Mouse (Mus musculus): Measurements from ENCODE around the gene Agtrap.
"Not testable (repeated sequence)": the region's sequence is repeated elsewhere in the genome, so short reads cannot be mapped to it uniquely, and the experiment has no call there.

The Agtrap gene

DNA sequence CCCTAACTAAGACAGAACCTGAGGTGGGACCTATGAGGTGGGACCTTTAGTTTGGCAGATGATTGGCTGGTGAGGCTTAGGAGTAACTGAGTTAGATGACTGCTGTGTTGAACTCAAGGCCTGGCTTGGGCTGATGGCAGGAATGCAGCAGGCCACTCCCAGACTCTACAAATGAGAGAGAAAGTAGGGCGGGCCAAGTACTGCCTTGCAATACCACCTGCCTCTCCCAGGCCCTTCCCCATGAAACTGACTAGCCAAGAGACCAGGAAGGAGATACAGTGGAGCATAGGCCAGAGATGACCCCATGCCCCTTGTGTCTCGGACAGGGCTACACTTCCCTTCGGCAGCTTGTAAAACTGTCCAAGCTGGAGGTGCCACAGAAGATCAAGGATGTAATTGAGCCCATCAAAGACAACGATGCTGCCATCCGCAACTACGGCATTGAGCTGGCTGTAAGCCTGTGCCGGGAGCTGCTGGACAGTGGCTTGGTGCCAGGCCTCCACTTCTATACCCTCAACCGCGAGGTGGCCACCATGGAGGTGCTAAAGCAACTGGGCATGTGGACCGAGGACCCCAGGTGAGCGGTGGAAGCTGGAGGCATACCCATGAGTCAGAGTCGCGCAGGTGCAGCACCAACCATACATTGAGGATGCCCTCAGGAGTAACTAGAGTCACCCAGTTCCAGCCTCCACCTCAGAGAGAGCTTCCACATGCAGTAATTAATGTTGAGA, 36.6 kb downstream of the Agtrap start:
- DNase-seq (ENCODE audit: extremely low read depth, low read depth, low spot score) = no peak

DNA sequence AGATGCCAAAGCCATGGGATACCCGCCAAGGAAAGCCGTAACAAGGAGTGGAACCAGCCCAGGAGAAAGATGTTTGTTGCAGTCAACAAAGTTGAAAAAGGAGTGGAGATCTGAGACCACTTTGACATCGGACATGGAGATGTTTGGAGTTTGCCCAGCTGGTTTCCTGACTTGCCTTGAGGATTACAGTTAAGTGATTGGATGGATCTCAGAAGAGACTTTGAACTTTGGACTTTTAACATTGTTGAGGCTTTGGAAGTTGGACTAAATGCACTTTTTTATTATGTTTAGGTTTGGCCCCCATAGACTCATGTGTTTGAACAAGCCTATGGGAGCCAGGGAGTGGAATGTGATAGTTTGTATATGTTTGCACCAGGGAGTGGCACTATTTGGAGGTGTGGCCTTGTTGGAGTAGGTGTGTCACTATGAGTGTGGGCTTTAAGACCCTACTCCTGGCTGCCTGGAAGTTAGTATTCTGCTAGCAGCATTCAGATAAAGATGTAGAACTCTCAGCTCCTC, 37.4 kb downstream of the Agtrap start:
- not testable (repeated sequence) for DNase-seq (ENCODE audit: extremely low read depth, low read depth, low spot score)

DNA sequence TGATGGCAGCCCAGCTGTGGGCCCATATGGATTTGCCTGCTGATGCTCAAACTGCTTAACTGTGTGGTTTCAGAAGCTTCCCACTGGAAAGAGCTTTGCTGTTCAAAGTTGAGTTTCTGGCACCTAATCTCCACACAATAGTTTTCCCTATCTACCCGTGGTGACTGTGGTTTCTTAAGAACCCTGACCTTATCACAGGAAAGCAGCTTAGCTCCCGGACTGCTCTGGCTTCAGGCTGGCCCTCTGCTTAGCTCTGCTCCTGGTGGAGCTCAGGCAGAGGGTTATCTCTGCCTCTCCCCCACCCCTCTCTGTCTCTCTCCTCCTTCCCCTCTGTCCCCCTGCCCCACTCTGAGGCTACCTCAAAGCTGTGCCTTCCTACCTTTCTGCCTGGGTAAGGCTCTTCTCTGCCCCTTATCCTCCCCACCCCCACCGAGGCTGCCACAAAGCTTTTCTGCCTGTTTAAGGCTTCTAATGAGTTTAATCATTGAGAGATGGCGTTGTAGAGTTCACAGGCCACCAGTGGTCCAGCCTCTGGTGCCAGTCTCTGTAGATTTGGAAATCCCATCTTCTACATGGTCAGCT, 41.3 kb downstream of the Agtrap start:
- no peak for DNase-seq (ENCODE audit: extremely low read depth, low read depth, low spot score)

- no peak for DNase-seq (ENCODE audit: extremely low read depth, low read depth, low spot score)
These were observed 43.7 kb downstream of the Agtrap start for GRCm38 (mm10) chr4:148044113-148044512.

GRCm38 (mm10) chr4:148043327-148043726, 44.5 kb downstream of the Agtrap start:
- DNase-seq (ENCODE audit: extremely low read depth, low read depth, low spot score) = not testable (repeated sequence)

DNA sequence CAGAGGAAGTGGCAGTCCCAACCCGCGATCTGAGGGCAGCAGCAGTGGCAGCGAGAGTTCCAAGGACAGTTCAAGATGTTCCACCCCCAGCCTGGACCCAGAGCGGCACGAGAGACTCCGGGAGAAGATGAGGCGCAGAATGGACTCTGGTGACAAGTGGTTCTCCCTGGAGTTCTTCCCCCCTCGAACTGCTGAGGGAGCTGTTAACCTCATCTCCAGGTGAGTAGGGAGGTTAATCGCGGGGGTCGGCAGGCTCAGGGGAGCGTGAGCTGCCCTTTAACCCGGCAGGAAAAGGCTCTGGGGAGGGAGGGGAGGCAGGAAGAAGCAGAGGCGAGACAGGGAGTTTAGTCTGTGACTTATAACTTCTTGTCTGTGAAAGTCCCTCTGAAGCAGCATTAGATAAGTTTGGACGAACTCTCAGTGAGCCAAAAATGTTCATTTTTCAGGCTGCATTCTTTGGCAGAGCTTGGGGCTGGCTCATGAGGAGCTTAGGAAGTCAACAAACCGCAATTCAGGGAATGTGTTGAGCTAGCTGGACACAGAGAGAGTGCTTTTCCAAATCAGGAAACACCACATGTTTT, 46.1 kb downstream of the Agtrap start:
- no peak for DNase-seq (ENCODE audit: extremely low read depth, low read depth, low spot score)

DNA sequence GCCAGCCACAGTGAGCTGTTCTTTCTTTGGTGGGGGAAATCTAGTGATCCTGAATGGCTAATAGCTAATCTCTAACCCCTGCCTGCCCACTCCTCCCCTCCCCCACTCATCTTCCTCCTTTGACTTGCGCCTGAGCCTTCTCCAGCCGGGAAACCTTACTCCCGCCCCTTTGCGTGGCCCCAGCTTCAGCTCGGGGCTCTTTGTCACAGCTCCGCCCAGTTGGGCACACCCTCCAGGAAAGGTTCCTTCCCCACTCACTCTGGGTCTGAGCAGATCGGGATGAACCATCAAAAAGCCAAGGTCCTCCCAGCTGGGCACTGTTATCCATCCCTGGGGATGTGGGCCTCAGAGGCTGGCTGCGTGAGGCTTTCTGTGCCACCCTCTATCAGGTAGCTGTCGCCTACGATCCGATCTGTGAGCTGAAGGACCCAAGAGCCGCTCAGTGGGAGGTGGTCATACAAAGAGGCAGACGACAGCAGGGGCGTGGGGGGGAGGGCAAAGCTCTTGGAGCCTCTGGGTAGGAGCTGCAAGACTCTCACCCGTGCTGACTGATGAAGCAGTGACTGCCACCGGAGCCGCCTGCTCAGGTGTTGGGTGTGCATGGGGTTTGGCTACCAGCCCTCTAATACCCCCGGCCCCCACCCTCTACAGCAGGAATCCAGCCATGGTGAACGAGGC, 46.8 kb downstream of the Agtrap start:
- DNase-seq (ENCODE audit: extremely low read depth, low read depth, low spot score) = no peak

GRCm38 (mm10) chr4:148040029-148040830, 47.6 kb downstream of the Agtrap start:
- no peak for DNase-seq (ENCODE audit: extremely low read depth, low read depth, low spot score)

DNA sequence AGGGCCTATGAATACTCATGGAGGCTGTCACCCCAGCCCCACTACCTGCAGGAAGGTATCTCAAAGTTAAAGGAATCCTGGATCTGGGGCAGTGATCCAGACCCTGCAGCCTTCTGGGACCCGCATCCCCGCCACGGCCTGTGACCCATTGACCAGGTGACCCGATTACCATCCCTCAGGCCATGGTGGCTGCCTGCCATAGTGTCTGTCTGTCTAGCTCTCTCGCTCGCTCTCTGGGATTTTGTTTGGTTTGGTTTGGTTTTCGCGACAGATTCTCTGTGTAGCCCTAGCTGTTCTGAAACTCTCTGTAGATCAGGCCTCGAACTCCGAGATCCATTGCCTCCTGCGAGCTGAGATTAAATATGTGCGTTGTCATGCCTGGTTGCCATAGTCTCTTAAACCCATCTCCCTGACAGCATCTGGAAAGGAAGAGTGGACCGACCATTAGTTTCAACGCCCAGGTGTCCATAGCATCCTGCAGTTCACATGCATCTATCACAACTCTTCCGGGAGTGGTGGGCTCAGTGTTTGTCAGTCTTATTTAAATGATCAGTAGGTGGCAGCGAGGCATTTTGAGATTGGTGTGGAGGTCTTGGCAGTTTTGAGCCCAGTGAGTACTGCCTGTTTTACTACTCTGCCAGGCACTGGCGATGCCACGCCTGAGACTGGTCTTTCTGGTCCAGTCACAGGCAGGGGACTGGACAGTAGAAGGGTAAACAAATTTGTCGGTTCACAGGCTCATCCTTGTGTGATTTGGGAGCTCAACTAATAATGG, 48.4 kb downstream of the Agtrap start:
- DNase-seq (ENCODE audit: extremely low read depth, low read depth, low spot score) = no peak

DNA sequence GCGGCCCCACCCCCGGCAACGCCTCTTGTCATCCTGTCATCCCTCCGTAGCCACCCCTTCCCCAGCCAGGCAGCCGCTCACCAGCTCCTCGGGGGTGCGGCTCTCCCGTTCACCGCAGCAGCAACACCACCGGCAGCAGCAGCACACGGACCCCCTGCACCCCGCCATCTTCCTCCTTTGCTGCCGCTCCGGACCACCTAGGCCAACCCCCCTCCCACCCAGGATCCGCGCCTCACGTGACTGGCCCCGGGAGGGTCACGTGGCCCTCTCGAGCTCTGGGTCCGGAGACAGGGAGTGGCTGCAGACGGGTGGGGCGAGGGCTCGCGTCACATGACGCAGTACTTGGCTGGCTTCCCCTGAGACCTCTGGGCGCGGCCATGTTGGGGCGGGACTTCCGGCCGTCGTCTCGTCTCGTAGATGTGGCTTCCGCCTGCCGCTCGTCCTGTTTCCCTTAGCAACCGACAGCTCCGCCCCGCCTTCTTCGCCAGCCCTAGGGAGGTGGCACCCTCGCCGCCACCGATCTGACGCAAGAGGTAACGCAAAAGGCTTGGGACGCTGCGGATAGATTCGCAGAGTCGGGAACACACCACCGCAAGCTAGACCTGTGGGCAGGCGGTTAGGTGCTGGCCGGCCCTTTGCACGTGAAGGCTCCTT, 49.1 kb downstream of the Agtrap start, which contains the start of the genes Clcn6 and Mthfr:
Clcn6 (minus strand) TSS at position 222 of the 654 bp plus-strand sequence.
Mthfr (plus strand) TSS at position 478 of the 654 bp plus-strand sequence.
- peak; percentile 73 for DNase-seq (ENCODE audit: extremely low read depth, low read depth, low spot score)

DNA sequence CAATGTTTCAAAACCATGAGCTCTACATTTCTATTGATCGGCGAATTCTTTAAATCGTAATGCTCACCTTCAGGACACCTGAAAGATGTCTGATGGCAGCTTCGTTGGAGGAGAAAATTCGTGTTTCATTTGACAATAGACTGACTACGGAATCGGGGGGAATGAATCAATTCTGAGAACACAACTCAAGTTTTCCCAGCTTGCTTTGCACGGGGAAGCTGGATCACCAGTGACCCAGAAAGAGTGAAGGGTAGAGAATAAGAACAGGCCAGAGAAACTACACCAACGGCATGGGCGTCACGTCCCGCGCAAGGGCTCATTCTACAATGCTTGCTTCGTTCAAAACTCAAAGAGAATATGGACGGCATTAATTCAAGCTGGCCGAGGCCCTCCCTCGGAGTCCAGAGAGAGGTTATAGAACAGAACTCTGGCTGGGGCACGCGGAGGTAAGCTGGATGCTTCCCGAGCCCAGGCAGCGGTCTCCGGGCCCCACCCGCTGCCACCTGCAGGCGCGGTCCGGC, 49.7 kb downstream of the Agtrap start:
- no peak for DNase-seq (ENCODE audit: extremely low read depth, low read depth, low spot score)

DNA sequence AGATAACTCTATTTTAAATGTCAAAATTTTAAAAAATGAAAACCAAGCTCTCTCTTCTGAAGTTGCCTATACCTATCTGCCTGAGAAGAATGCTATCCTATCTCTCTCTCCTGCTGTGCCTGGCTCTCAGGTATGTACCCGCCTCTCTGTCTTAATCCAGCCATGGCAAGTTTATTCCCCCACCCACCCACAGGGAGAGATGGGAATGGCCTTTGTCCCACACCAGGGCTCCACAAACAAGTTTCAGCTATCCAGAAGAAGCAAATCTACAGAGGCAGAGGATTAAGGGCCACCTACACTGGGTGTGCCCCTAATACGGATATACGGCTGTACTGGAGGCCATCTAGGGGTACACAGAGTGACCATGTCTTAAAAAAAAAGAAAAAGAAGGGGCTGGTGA, 52.4 kb downstream of the Agtrap start:
- DNase-seq (ENCODE audit: extremely low read depth, low read depth, low spot score) = no peak

DNA sequence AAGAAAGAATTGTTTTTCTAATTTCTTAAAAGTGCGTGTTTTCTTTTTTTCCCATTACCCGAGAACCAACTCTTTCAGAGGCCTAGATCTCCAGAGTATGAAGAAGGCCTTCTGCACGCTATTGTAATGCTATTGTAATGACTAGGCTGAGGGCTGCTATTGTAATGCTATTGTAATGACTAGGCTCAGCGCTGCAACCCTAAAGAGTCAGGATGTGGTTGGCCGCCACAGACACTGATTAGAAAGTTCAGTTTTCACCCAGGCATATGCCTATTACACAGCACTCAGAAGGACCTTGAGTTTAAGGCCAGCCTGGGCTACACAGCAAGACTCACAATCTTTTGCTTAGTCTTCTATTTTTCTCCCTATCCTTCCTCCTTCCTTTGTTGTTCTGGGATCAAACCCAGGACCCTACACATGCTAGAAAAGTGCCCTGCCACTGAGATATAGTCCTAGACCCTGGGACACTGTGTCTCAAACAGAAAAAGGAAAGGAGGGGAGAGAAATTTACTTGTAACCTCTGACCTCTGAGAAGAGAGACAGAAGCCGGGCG, 53.9 kb downstream of the Agtrap start:
- DNase-seq (ENCODE audit: extremely low read depth, low read depth, low spot score) = no peak

GRCm38 (mm10) chr4:148030506-148030905, 57.3 kb downstream of the Agtrap start:
- DNase-seq (ENCODE audit: extremely low read depth, low read depth, low spot score) = no peak

- DNase-seq (ENCODE audit: extremely low read depth, low read depth, low spot score) = no peak
These were observed 58.5 kb downstream of the Agtrap start for GRCm38 (mm10) chr4:148029297-148029696.

All from fat pad, adult 2 months (tissue).